Mouse (Mus musculus) testis, postnatal 10 days (tissue): ENCODE results near the gene Glyctk.

Experiments used
- DNase-seq: peaks from one replicate; pipeline ENCODE4 v3.0.0; 2021; ENCODE audit warnings: low spot score

Glyctk gene

DNA sequence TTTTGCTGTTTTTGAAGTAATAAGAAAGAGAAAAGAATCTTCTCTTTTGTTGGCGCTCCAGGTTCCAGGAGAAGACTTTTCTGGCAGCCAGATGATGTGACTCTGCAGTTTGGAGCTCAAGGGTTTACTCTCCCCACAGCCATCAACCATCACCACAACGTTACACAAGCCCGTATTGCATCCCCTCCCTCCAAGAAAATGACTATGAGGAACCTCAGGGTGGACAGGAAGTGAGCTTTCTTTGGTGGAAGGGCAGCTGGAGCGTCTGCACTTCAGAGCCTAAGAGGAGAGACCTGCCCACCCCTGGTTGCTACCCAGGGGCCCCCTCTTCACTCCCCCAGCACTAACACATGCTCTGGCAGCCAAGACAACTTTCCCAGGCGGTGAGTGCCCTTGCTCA is 10.7 kb downstream of the Glyctk start:
- no peak for DNase-seq

DNA sequence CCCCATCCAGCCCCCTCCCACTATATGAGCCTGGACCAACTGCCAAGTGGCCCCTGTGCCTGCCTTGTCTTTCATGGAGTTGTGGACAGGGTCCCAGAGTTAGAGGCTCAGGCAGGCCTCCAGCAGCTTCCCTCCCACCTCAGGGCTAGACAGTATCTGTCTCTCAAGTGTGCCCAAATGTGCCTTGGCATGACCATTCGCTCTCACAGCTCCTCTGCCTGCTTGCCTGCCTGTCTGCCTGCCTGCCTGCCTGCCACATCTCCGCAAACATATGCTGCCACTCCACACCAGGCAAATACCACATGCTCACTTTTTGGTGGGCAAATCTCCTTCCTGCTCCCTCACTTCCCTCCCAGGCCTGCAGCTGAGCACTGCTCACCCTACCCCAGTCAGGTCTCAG is 12.4 kb downstream of the Glyctk start:
- no peak for DNase-seq

DNA sequence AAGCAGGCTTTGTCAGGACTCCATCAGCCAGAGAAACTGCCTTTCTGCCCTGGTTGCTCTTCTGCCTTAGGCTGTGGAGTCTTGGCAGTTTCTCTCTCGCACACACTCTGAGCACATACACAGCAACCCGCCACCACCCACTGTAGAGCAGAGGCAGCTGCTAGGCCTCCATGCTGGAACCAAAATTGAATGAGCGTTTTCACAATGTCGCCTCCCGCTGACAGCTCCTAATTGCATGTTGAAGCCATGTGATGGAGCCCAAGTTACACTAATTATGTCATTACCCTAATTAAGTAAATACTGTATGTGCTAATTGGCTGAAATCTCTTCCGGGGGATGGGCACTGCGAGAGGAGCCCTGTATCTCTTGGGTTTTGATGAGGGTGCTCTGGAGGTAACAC is 13.8 kb downstream of the Glyctk start:
- DNase-seq, result no peak

DNA sequence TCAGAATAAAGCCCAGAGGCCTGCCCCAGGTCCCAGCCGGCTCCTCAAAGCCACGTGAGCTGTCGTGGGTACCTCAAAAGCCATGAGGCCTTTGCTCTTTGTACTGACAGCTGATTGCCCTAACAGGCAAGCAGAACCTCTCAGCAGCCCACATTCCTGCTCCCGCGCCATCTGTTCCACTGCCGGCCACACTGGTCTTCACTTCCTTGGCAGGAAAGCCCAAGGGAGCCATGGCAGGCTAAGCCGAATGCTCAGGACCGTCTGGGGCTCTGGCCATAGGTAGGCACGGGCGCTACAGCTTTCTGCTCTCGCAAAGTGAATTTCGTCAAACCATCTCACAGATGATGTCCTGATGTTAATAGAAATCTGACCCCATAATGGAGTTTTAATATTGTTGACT is 16.0 kb downstream of the Glyctk start:
- no peak for DNase-seq

DNA sequence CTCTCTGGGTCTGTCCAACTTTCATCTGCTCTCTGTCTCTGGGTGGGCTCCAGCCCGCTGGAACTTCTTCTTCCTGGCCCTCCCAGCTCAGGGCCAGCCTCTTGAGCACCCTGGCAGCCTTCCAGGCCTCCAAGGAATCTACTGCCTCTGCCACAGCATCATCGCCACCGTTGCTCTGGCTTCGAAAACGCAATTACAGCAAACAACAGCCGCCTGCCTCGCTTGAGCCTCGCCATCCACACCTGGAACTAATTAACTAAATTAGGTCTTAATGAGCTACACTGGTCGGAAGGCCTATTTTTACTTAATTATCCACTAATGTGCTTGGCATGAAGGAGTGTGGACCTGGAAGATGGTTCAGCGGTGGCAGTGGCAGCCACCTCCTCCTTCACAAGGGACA is 18.2 kb downstream of the Glyctk start:
- DNase-seq, result peak; percentile 72

DNA sequence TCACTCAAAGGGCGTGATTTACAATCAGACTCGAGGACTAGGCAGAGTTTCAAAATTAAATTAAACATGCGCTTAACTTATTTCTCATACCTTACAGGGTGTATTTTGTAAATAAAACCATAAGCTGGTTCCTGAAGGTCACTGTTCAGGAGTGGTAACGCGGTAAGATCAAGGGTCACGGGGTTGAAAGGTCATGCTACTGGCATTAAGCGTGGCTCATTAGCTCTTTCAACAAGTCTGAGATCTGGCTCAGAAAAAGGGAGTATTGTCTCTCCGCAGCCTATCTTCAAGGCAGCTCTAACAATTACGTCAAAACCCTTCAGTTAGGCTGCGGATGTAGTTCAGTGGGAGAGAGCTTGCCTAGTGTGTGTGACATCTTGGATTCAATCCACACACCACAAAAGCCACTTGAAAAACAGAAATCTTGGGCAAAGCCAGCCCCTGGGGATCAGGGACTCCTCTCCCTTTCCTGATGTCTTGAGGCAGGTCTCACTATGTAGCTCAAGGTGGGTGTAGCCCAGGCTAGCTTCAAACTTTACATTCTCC is 20.2 kb downstream of the Glyctk start:
- DNase-seq, result no peak

DNA sequence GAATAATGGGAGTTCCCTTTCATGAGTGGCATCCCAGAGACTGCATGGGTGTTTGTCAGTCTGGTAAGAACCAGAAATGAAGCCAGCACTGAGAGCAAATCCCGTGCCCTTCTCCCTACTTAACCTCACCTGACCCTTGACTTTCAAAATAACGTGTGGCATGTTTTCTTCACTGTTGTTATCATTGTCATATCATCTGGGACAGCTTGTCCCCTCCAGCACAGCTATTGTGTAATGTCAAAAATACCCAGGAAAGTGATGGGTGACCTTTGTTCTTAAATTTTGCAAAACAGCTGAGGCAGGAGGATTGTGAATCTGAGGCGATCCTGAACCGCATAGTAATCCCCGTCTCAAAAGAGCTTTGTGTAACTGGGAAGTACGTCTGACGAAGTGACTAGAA is 27.7 kb downstream of the Glyctk start:
- no peak for DNase-seq

DNA sequence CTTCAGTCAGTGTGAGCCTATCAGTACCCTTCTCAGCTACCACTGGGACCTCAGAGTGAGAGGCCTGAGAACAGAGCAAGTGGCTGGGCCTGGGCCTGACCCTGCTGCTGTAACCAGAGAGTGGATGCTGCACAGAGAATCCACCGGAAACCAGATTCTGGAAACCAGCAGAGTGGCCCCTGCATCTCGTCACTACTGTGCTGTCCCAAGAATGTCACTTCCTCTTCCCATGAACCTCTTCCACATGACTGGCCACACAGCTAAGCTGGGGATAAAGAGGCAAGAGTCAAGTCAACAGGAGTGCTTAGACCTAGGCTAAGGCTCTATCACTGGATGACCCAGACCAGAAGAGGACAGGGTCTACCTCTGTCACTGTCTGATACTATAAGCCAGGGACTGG is 28.9 kb downstream of the Glyctk start:
- no peak for DNase-seq

DNA sequence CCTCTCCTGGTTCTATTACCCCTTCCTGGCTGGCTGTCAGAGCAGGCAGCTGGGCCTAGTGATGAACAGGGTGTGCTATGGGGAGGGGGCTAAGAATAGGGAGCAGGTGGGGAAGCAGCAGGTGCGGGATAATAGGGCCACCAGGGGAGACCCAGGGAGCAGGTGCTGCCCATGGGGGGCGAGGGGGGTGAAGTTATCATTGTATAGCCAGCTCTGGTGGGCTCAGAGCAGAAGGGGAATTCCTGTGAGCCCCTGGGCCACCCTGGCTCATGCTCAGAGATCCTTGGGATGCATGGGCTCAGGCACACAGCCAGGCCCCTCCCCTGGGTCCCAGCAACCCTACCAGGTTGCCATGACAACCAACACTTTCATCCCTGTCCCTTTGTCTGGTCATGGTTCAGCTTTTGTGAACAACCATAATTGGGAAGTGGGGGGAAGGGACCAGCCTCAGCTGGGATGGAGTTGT is 31.1 kb downstream of the Glyctk start:
- no peak for DNase-seq

DNA sequence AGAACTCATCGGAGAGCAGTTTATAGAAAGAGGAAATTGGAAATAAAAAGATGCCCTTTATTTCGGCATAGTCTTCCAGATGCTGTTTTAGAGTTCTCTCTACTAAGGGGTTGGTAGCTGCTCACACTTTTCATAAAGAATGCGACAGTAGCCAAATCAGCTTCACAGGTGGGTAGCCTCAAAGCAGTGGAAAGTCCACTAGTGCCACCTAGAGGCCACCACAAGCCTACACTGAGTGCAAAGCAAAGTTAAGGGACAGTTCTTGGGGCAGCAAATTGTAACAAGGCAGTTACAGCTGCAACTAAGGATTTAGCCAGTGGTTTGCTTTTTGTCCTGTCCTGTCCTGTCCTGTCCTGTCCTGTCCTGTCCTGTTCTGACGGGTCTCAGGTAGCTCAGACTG is 34.3 kb downstream of the Glyctk start:
- DNase-seq, result no peak

DNA sequence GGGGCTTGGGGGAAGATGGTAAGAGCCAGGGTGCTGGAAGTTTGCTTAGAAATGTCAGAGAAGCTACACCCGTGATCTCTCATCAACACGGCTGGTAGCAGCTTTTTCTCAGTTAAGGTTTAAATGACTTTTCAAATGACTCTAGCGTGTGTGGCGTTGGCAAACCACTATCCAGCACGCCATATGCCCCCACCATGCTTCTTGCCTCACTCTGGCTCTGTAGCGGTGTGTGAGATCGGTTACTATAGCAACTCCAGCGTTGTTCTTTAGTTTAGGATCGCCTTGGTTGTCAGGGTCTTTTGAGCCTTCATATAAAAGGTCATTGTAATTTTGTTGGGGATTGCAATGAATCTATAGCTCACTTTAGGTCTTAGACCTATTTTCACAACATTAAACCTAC is 38.9 kb downstream of the Glyctk start:
- DNase-seq, result no peak

DNA sequence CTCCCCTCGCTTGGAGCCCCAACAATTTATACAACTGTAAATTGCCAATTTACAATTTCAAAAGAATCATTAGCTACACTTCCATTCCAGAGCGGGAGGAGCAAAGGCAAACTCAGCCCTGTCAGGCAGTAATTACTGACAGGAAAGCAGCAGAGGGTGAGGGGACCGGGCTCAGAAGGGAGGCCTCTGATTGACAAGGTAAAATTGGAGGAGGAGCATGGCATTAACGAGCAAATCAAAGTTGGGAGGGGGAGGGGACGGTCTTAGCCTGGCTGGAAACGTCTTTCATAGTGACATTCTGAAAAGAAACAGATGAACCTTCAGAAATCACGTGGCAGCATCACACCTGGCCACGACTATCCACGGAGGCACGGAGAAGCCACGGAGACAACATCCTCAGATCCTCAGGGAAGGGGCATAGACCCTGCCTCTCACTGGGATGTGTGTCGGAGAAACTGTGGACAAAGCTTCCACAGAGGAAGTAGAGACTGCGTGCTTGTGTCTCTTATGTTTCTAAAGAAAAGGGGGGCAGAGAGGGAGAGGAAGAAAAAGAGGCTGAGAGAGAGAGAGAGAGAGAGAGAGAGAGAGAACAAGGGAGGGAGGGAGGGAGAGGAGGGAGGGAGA is 42.0 kb downstream of the Glyctk start:
- DNase-seq, result no peak

DNA sequence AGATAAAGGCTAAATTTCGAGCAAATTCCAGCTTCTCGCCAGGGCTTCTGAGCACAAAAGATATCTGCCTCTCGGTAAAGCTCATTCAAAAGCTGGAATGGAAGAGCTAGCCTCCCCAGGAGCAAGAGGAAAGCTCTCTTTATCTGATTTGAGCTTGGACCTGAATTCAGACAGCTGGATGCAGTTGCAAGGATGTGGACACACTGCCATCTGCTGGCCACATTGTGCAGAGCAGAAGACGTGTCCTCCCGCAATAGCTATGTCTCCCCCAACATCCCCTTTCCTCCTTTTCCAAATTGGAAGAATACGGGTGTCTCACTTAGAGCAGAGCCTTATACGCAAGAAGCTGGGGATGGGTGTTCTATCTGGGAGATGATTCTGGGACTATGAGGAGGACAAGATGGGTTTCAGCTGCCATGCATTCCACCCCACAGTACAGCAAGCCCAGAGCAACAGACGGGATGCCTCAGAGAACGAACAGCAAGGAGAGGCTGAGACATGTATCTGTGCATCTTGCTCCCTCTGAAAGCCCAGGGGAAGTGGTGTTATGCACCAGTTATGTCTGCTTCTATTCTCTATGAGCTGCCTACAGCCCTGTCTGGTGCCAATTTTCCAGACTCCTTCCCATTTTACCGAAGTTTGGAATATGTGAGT is 45.0 kb downstream of the Glyctk start:
- peak; percentile 90 for DNase-seq

DNA sequence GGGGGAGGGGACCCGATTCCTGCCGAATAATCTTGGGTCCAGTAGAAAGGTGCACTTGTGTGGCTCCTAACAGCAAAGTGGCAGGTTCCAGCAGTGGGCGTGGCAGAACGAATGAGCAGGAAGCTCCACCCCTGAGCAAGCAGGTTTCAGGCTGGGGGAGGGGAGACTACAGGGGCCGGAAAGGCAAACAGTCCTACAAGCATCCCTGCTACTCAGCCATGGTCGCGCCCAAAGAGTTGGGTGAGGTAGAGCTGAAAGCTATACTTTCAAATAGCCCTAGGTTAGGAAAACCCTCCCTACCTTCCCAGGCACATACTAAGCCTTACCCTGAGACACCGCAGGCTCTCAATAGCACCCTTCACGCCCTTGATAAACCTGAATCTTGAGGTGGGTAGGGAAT is 51.7 kb downstream of the Glyctk start:
- DNase-seq, result no peak

DNA sequence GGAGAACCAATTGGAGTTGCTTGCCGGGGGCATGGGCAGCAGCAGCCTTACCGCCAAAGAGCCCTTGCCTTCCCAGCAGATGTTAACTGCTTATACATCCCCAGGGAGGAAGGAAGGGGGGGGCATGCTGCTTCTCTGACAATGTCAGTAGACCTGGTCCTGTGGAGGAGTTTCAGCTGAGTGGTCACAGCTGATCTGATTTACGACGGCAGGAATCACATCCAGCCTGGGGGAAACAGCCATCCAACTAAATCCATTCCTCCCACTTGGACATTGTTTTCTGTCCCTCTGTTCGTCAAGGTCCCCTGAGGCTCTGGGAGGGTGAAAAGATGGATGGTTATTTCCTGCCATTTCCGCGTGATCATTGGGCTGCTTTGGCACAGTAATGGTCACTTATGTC is 53.5 kb downstream of the Glyctk start:
- DNase-seq, result no peak
